Mouse (Mus musculus) retina, postnatal 1 day (tissue): ENCODE measurements around the gene Elmo1.

Source experiments
- DNase-seq: peaks from one replicate; pipeline ENCODE4 v3.0.0-alpha.2; 2012

The Elmo1 gene

GRCm38 (mm10) chr13:20330954-20331353 is 240.6 kb downstream of the Elmo1 start:
- DNase-seq: no peak

- no peak for DNase-seq
These were observed 244.9 kb downstream of the Elmo1 start for GRCm38 (mm10) chr13:20335051-20335888.

- no peak for DNase-seq
These were observed 245.6 kb downstream of the Elmo1 start for GRCm38 (mm10) chr13:20335889-20336497.

- DNase-seq: no peak
These were observed 252.5 kb downstream of the Elmo1 start for GRCm38 (mm10) chr13:20342881-20343280.

GRCm38 (mm10) chr13:20349754-20350153 is 259.4 kb downstream of the Elmo1 start:
- no peak for DNase-seq

- no peak for DNase-seq
These were observed 262.2 kb downstream of the Elmo1 start for GRCm38 (mm10) chr13:20352631-20353030.

- peak; percentile 69 for DNase-seq
These were observed 263.6 kb downstream of the Elmo1 start for GRCm38 (mm10) chr13:20353862-20354603.

GRCm38 (mm10) chr13:20354604-20354999 is 264.2 kb downstream of the Elmo1 start:
- DNase-seq: peak; percentile 66

- DNase-seq: no peak
These were observed 272.1 kb downstream of the Elmo1 start for GRCm38 (mm10) chr13:20362541-20362940.

GRCm38 (mm10) chr13:20365828-20366593 is 275.6 kb downstream of the Elmo1 start:
- DNase-seq: no peak

GRCm38 (mm10) chr13:20370036-20370802 is 279.8 kb downstream of the Elmo1 start:
- peak; percentile 8 for DNase-seq

GRCm38 (mm10) chr13:20371501-20371900 is 281.1 kb downstream of the Elmo1 start:
- no peak for DNase-seq

GRCm38 (mm10) chr13:20372335-20372734 is 281.9 kb downstream of the Elmo1 start:
- no peak for DNase-seq

GRCm38 (mm10) chr13:20378869-20379268 is 288.5 kb downstream of the Elmo1 start:
- DNase-seq: no peak

GRCm38 (mm10) chr13:20383875-20384274 is 293.5 kb downstream of the Elmo1 start:
- DNase-seq: no peak

- no peak for DNase-seq
These were observed 294.4 kb downstream of the Elmo1 start for GRCm38 (mm10) chr13:20384846-20385245.

GRCm38 (mm10) chr13:20385423-20385822 is 295.0 kb downstream of the Elmo1 start:
- DNase-seq: no peak

GRCm38 (mm10) chr13:20386462-20387141 is 296.2 kb downstream of the Elmo1 start:
- DNase-seq: no peak

GRCm38 (mm10) chr13:20392824-20393598 is 302.6 kb downstream of the Elmo1 start:
- no peak for DNase-seq

GRCm38 (mm10) chr13:20397744-20398143 is 307.3 kb downstream of the Elmo1 start:
- DNase-seq: no peak

GRCm38 (mm10) chr13:20398311-20398710 is 307.9 kb downstream of the Elmo1 start:
- DNase-seq: no peak
